11 mouse cellular contexts compared by ENCODE assay signal in the genomic region with DNA sequence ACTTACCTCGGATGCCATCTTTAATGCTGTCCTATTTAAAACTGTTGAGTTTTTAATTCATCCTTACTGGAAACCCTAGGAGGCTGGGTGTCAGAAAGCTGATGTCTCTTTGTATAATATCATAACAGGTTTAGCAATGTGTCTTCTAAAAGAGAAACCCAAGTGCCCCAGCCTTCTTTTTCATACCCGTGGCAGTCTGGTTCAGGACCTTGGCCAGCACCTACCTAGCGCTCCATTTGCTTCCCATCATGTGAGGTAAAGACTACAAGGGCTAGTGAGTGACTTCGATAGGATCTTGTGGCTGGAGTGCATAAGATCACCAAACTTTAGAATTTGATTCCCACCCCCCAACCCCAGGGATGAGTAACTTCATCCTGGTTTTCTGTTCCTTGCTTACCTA. TPM values are rescaled to one million over a fixed set of nuclear protein-coding genes. Genes with fewer than 3 reads are reported as not detected.
DNase-seq lines count a peak whose midpoint lies in the region; ATAC-seq and TF ChIP-seq lines count a peak whose summit lies in the region.
"Had no signal": no experiment of that assay in that cellular context is flagged by ENCODE, and none has a peak within 500 bp of the region (broad histone marks: within the 10 kb centered on the region; RNA-seq: fewer than 3 reads in every experiment).

No protein-coding gene starts in this region.

- H3K4me3 ChIP-seq in kidney, adult 2 months (ENCODE audit: insufficient read depth, low read depth, low read length), result no peak overlapping the region
- H3K4me3 ChIP-seq in kidney, embryonic 14.5 days (ENCODE audit: low read length), result no peak overlapping the region
- no peak overlapping the region for H3K4me3 ChIP-seq in G1E (ENCODE audit: low read depth, low read length)
- H3K4me3 ChIP-seq in forebrain, embryonic 16.5 days (replicated peaks; ENCODE audit: low read length), result no peak overlapping the region
- H3K4me3 ChIP-seq: erythroblast, embryonic 14.5 days; heart, embryonic 15.5 days had no signal

- ATAC-seq in kidney, embryonic 14.5 days (ENCODE audit: low FRiP score, low TSS enrichment), result no peak
- no peak for ATAC-seq in G1E (ENCODE audit: extremely low read depth, insufficient number of reproducible peaks, low FRiP score, poor library complexity, severe bottlenecking)
- ATAC-seq in forebrain, embryonic 16.5 days, result no peak

- TF ChIP-seq CTCF in kidney, adult 2 months (conservative IDR thresholded peaks at IDR 0.05; ENCODE audit: insufficient read depth, insufficient read length, low read depth, low read length), result no peak
- no peak for TF ChIP-seq CTCF in G1E (IDR thresholded peaks at IDR 0.05; ENCODE audit: low read depth, low read length)

- H3K27ac ChIP-seq in kidney, adult 2 months (ENCODE audit: insufficient read depth, low read depth, low read length), result no peak overlapping the region
- H3K27ac ChIP-seq in kidney, embryonic 14.5 days (ENCODE audit: low read depth, low read length), result no peak overlapping the region
- H3K27ac ChIP-seq in forebrain, embryonic 16.5 days (ENCODE audit: low read length), result no peak overlapping the region
- H3K27ac ChIP-seq: heart, embryonic 15.5 days had no signal

- H3K36me3 ChIP-seq in kidney, adult 2 months (ENCODE audit: control insufficient read depth, insufficient read depth, low read length), result no peaks in the 10 kb centered on the region
- H3K36me3 ChIP-seq in kidney, embryonic 14.5 days (ENCODE audit: control insufficient read depth, insufficient read depth, low read length), result no peaks in the 10 kb centered on the region
- H3K36me3 ChIP-seq in G1E (replicated peaks), result no peaks in the 10 kb centered on the region
- H3K36me3 ChIP-seq in forebrain, embryonic 16.5 days (ENCODE audit: control insufficient read depth, insufficient read depth), result peaks cover 12% of the 10 kb centered on the region
- H3K36me3 ChIP-seq: heart, embryonic 15.5 days had no signal

- no peak overlapping the region for H3K4me2 ChIP-seq in kidney, embryonic 14.5 days (replicated peaks; ENCODE audit: low read depth, low read length)
- H3K4me2 ChIP-seq in forebrain, embryonic 16.5 days (ENCODE audit: low read length), result no peak overlapping the region
- H3K4me2 ChIP-seq: heart, embryonic 15.5 days had no signal

- no peaks in the 10 kb centered on the region for H3K9me3 ChIP-seq in kidney, embryonic 14.5 days (ENCODE audit: control insufficient read depth, low read length)
- no peaks in the 10 kb centered on the region for H3K9me3 ChIP-seq in G1E (replicated peaks)
- no peaks in the 10 kb centered on the region for H3K9me3 ChIP-seq in forebrain, embryonic 16.5 days (ENCODE audit: control insufficient read depth, low read length)
- H3K9me3 ChIP-seq: heart, embryonic 15.5 days had no signal

- peak; percentile 9 for DNase-seq in kidney, adult 2 months
- DNase-seq in 3T3-L1 (ENCODE audit: low read depth, low spot score) (peak; percentile 56), G1E (ENCODE audit: low spot score) (peak; percentile 16), MN1 (ENCODE audit: low spot score) (no peak)
- DNase-seq in forelimb bud, embryonic 11.5 days (ENCODE audit: low read depth, low spot score), result peak; percentile 68
- DNase-seq in frontal cortex, postnatal 14 days (ENCODE audit: low spot score in 2 of 2), result no peak

- no peak overlapping the region for H3K9ac ChIP-seq in kidney, embryonic 14.5 days (ENCODE audit: low read depth, low read length)
- no peak overlapping the region for H3K9ac ChIP-seq in forebrain, embryonic 16.5 days (replicated peaks; ENCODE audit: low read depth, low read length)
- H3K9ac ChIP-seq: heart, embryonic 15.5 days had no signal

- no peak for TF ChIP-seq POLR2A in kidney, adult 2 months (IDR thresholded peaks at IDR 0.05; ENCODE audit: low read depth, low read length)

- H3K4me1 ChIP-seq in kidney, adult 2 months (ENCODE audit: control insufficient read depth, insufficient read depth, low read length), result no peaks in the 10 kb centered on the region
- no peaks in the 10 kb centered on the region for H3K4me1 ChIP-seq in kidney, embryonic 14.5 days (ENCODE audit: control insufficient read depth, insufficient read depth, low read length)
- H3K4me1 ChIP-seq in G1E (ENCODE audit: insufficient read depth, low read depth, low read length), result no peaks in the 10 kb centered on the region
- no peaks in the 10 kb centered on the region for H3K4me1 ChIP-seq in forebrain, embryonic 16.5 days (replicated peaks; ENCODE audit: control insufficient read depth, insufficient read depth, low read length)
- H3K4me1 ChIP-seq: heart, embryonic 15.5 days had no signal

- no peaks in the 10 kb centered on the region for H3K27me3 ChIP-seq in kidney, adult 2 months (replicated peaks; ENCODE audit: control insufficient read depth, insufficient read depth, low read length)
- no peaks in the 10 kb centered on the region for H3K27me3 ChIP-seq in kidney, embryonic 14.5 days (ENCODE audit: control insufficient read depth, insufficient read depth, low read length)
- 0 out of 2 replicates have a peak, but pooled peaks cover 3% of the 10 kb centered on the region for H3K27me3 ChIP-seq in G1E (ENCODE audit: insufficient read depth, low read length)
- no peaks in the 10 kb centered on the region for H3K27me3 ChIP-seq in forebrain, embryonic 16.5 days (replicated peaks; ENCODE audit: control insufficient read depth, insufficient read depth, low read length)
- H3K27me3 ChIP-seq: heart, embryonic 15.5 days had no signal

- WGBS in kidney, adult 2 months, result 38% methylated on average over 4 of the region's 4 CpGs
- WGBS in kidney, embryonic 14.5 days, result 45% methylated on average over 4 of the region's 4 CpGs
- WGBS in forebrain, embryonic 16.5 days, result 60% methylated on average over 4 of the region's 4 CpGs

RNA-seq across cellular contexts. Expression of gene Meikin, which starts 26.7 kb away (rescaled TPM):
- polyA plus RNA-seq in kidney, adult 2 months (2012; rRNA removed), result not detected in 2 replicates
- polyA plus RNA-seq in kidney, embryonic 14.5 days (2014; fragmentation: Nextera tagmentation; extraction: Ambion mirVana), result not detected in 2 replicates
- total RNA-seq in G1E (2014; fragmentation: Nextera tagmentation) (not detected in 2 replicates), G1E (2017) (not detected in 2 replicates)
- polyA plus RNA-seq in G1E (2012), result not detected in 2 replicates
- not detected in 2 replicates for polyA plus RNA-seq in forebrain, embryonic 16.5 days (2015; fragmentation: Nextera tagmentation; extraction: Ambion mirVana)
- total RNA-seq: left cerebral cortex, postnatal 36 days had no signal
- polyA plus RNA-seq: erythroblast, embryonic 14.5 days; heart, embryonic 15.5 days had no signal

RNA-seq across cellular contexts. Expression of gene Acsl6, which starts 40.1 kb away (rescaled TPM):
- 0.19 and 0.53 TPM in 2 replicates for polyA plus RNA-seq in kidney, adult 2 months (2012; rRNA removed)
- 0.37 and 1.3 TPM in 2 replicates for polyA plus RNA-seq in kidney, embryonic 14.5 days (2014; fragmentation: Nextera tagmentation; extraction: Ambion mirVana)
- total RNA-seq in G1E (2014; fragmentation: Nextera tagmentation) (not detected in 2 replicates), G1E (2017) (0.06 and 0.11 TPM in 2 replicates)
- not detected in 2 replicates for polyA plus RNA-seq in G1E (2012)
- 38.5 and 40.9 TPM in 2 replicates for polyA plus RNA-seq in forebrain, embryonic 16.5 days (2015; fragmentation: Nextera tagmentation; extraction: Ambion mirVana)

Comparison
In these comparisons a context has a peak if more than half of its experiments do, and no peak if none do; other contexts are left out.
1. DNase-seq: peak in kidney, adult 2 months (single experiment), 3T3-L1 (single experiment), G1E (single experiment) and forelimb bud, embryonic 11.5 days (single experiment); none in frontal cortex, postnatal 14 days (0 of 2) and MN1 (single experiment).
2. RNA of gene Acsl6, which starts 40.1 kb away (polyA plus RNA-seq): 38.5 to 40.9 TPM in forebrain, embryonic 16.5 days; 0.37 to 1.3 TPM in kidney, embryonic 14.5 days, 0.19 to 0.53 TPM in kidney, adult 2 months and not detected in G1E; every median in the first group is over 10 times any median in the second.